Mouse (Mus musculus) kidney, postnatal 10 days (tissue): Measurements from ENCODE around the gene Wdr31.

Experiments
- DNase-seq: peaks from one replicate; pipeline ENCODE4 v3.0.0; 2021; ENCODE audit warnings: mixed read lengths

Gene Wdr31

GRCm38 (mm10) chr4:62437256-62437778 is 33.4 kb downstream of the Wdr31 start:
- DNase-seq = no peak

GRCm38 (mm10) chr4:62435081-62435480 is 35.6 kb downstream of the Wdr31 start, which contains the start of gene Rnf183:
Gene Rnf183 (minus strand): TSS chr4:62435252.
- DNase-seq = peak; percentile 57

GRCm38 (mm10) chr4:62433939-62434870 is 36.5 kb downstream of the Wdr31 start:
- DNase-seq = peak; percentile 37

GRCm38 (mm10) chr4:62431522-62431921 is 39.2 kb downstream of the Wdr31 start:
- no peak for DNase-seq

- DNase-seq = no peak
Observed at GRCm38 (mm10) chr4:62430678-62431077, 40.0 kb downstream of the Wdr31 start.

- DNase-seq = no peak
Observed at GRCm38 (mm10) chr4:62429616-62430015, 41.1 kb downstream of the Wdr31 start.

GRCm38 (mm10) chr4:62427978-62428758 is 42.5 kb downstream of the Wdr31 start:
- no peak for DNase-seq

- DNase-seq = no peak
Observed at GRCm38 (mm10) chr4:62425891-62426290, 44.8 kb downstream of the Wdr31 start.

GRCm38 (mm10) chr4:62419091-62419490 is 51.6 kb downstream of the Wdr31 start:
- DNase-seq = no peak

- DNase-seq = no peak
Observed at GRCm38 (mm10) chr4:62418448-62418847, 52.2 kb downstream of the Wdr31 start.

GRCm38 (mm10) chr4:62411606-62412005 is 59.1 kb downstream of the Wdr31 start:
- DNase-seq = no peak

GRCm38 (mm10) chr4:62410325-62410724 is 60.4 kb downstream of the Wdr31 start:
- DNase-seq = no peak

- no peak for DNase-seq
Observed at GRCm38 (mm10) chr4:62409615-62410014, 61.1 kb downstream of the Wdr31 start.

- DNase-seq = peak; percentile 99
Observed at GRCm38 (mm10) chr4:62408601-62409282, 62.0 kb downstream of the Wdr31 start, which contains the start of the genes Cdc26 and Prpf4. Gene Cdc26 (minus strand): TSS chr4:62408642. Gene Prpf4 (plus strand): TSS chr4:62408797.

GRCm38 (mm10) chr4:62407730-62408582 is 62.7 kb downstream of the Wdr31 start:
- DNase-seq = peak; percentile 76

GRCm38 (mm10) chr4:62406133-62406532 is 64.6 kb downstream of the Wdr31 start:
- DNase-seq = no peak

GRCm38 (mm10) chr4:62398956-62399355 is 71.7 kb downstream of the Wdr31 start:
- no peak for DNase-seq
